Mouse (Mus musculus): Measurements from ENCODE around the gene Endog. TPM values are rescaled to one million over a fixed set of nuclear protein-coding genes. Genes with fewer than 3 reads are reported as not detected.
"Not testable (repeated sequence)": the region's sequence is repeated elsewhere in the genome, so short reads cannot be mapped to it uniquely, and the experiment has no call there.

Endog gene
- total RNA-seq, 1 experiment from 2014 or later = 8.1 TPM

DNA sequence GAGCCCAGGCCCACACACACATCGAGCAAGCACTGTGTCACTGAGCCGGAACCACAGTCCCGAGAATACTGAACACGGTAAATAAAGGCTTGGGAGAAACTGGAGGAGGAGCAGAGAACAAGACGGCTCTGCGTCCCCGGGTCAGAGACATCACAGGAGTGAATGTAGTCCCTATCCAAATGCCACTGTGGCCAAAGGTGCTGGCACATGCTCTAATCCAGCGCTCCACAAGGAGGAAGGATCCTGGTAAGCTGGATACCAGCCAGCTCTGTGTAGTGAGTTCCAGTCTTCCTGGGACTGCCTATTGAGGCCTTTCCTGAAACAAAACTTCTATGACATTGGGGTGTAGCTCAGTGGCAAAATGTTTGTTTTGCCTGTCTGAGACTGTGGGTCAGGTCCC, 18.7 kb upstream of the Endog start:
- no peak for ATAC-seq (replicated peaks in 1 of 2; ENCODE audit: insufficient read depth in 1 of 2, low FRiP score in 2 of 2, low TSS enrichment in 1 of 2, low read depth in 1 of 2, poor library complexity in 2 of 2, severe bottlenecking in 2 of 2)

DNA sequence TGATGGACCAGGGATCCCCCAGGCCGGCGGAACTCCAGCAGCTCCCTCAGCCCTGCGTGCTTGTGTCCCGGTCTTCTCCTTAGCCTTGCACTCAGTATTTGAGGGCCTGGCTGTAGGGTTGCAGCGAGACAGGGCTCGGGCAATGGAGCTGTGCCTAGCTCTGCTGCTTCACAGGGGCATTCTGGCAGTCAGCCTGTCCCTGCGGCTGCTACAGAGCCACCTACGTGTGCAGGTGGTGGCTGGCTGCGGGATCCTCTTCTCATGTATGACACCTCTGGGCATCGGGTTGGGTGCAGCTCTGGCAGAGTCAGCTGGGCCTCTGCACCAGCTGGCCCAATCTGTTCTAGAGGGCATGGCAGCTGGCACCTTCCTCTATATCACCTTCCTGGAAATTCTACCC, 11.4 kb upstream of the Endog start:
- ATAC-seq (replicated peaks in 1 of 2; ENCODE audit: insufficient read depth in 1 of 2, low FRiP score in 2 of 2, low TSS enrichment in 1 of 2, low read depth in 1 of 2, poor library complexity in 2 of 2, severe bottlenecking in 2 of 2) = not testable (repeated sequence)

DNA sequence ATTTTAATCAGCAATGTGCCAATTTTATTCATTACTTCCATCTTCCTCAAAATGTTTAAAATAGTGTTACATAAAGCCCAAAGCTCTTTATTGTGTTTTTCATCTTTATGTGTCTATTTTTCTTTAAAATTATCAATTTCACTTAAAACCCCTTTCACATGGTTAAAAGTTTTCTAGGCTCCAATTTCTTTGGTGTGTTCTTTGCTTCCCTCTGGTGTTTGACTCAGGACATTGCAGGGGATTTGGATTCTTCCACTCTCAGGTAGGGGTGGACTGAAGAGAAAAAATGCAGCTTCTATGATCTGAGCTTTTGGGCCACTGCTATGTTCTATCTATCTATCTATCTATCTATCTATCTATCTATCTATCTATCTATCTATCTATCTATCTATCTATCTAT, 9.5 kb upstream of the Endog start:
- peak; percentile 59 to 64; a peak in 3 of 4 replicates for ATAC-seq (replicated peaks in 1 of 2; ENCODE audit: insufficient read depth in 1 of 2, low FRiP score in 2 of 2, low TSS enrichment in 1 of 2, low read depth in 1 of 2, poor library complexity in 2 of 2, severe bottlenecking in 2 of 2)

DNA sequence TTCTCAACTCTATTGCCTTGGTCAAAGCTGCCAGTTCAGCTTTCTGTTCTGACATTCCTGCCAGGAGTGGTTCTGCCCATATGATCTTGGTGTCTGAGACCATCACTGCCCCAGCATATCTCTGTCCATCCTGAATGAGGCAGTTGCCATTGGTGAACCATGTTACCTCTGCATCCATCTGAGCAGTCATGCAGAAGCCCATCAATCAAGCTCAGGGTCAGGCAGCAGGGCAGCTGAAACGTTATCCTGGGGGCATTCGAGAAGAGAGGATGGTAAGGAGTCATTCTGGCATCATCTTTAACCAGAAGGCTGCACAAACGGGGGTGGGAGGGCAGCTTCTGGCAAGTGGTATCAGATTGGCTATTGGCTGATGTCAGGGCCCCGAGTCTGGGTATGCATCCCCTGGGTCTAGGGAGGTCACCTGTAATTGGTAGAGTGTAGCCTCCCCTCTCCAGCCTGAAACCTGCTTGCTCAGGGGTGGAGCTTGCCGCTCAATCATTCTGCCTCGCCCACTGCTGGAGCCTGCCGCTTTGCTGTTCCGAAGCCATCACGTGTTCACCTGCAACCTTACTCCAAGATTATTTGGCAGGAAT, 6.9 kb upstream of the Endog start:
- no peak for ATAC-seq (replicated peaks in 1 of 2; ENCODE audit: insufficient read depth in 1 of 2, low FRiP score in 2 of 2, low TSS enrichment in 1 of 2, low read depth in 1 of 2, poor library complexity in 2 of 2, severe bottlenecking in 2 of 2)

DNA sequence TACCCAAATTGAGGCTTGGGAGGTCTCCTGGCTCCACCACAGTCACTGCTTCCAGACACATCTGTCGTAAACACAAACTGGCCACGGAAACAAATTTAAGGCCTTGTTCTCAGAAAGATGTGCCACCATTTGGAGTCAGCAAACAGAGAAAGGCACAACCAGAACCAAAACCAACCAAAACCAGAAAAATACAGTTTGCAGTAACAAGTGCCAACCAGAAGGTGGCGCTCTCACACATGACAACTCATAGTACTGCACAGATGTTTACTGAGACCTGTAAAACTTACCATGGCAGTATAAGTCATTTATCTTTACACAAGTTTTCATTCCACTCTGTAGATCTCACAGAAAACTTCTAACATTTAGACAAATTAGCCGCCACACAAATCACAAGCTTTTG, 4.6 kb upstream of the Endog start:
- no peak for ATAC-seq (replicated peaks in 1 of 2; ENCODE audit: insufficient read depth in 1 of 2, low FRiP score in 2 of 2, low TSS enrichment in 1 of 2, low read depth in 1 of 2, poor library complexity in 2 of 2, severe bottlenecking in 2 of 2)

DNA sequence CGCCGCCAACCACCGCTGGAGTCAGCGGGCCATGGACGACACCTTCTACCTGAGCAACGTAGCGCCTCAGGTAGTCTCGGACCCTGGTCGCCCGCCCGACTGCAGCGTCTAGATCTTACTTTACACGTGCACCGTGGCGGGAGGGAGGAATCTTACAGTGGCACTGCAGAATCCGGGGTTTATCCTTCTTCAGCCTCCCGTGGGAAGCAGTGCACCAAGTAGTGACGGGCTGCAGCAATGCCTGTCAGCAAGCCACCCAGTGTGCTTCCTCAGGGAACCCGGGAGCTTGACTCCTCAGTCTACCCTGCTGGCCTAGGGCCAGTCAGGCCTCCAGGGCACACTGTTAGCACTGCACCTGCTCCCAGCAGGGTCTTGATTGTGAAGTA, 697 bp downstream of the Endog start:
- no peak for ATAC-seq (replicated peaks in 1 of 2; ENCODE audit: insufficient read depth in 1 of 2, low FRiP score in 2 of 2, low TSS enrichment in 1 of 2, low read depth in 1 of 2, poor library complexity in 2 of 2, severe bottlenecking in 2 of 2)

DNA sequence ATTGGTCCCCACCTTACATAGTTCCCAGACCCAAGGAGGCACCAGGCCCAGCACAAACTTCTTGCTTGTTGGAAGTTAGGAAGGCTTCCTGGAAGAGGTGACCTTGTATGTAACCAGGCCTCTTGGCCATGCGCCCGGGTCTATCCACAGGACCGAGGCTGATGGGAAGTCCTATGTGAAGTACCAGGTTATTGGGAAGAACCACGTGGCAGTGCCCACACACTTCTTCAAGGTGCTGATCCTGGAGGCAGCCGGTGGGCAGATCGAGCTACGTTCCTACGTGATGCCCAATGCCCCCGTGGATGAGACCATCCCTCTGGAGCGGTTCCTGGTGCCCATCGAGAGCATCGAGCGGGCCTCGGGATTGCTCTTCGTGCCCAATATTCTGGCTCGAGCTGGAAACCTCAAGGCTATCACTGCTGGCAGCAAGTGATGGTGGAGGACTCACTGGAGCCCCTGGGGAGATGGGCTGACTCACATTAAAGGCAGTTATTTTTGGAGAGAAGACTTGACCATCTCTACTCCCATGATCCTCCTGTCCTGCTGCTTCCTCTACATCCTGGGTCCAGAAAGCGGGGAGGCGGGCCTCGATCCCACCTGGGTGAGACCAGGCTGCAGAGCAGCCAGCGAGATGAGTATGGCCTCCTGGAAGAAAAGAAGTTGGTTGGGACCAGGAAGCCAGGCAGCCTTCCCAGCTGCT, 2.4 kb downstream of the Endog start:
- no peak for ATAC-seq (replicated peaks in 1 of 2; ENCODE audit: insufficient read depth in 1 of 2, low FRiP score in 2 of 2, low TSS enrichment in 1 of 2, low read depth in 1 of 2, poor library complexity in 2 of 2, severe bottlenecking in 2 of 2)

DNA sequence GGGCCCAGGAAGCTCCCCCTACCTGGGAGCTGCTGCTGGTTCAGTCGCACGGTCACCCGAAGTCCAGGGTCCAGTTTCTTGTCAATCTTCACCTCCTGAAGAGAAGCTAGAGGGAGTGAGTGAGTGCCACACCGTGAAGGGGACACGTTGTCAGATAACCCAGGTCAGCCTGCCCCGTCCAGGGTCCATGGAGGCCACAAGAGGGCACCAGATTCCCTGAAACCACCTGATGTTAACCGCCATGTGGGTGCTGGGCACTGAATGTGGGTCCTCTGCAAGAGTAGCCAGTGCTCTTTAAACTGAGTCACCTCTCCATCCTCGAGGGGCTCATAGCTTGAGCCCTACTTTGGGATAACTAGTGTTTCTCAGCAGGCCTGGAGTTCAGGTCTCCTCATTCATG, 4.6 kb downstream of the Endog start:
- ATAC-seq (replicated peaks in 1 of 2; ENCODE audit: insufficient read depth in 1 of 2, low FRiP score in 2 of 2, low TSS enrichment in 1 of 2, low read depth in 1 of 2, poor library complexity in 2 of 2, severe bottlenecking in 2 of 2) = no peak

DNA sequence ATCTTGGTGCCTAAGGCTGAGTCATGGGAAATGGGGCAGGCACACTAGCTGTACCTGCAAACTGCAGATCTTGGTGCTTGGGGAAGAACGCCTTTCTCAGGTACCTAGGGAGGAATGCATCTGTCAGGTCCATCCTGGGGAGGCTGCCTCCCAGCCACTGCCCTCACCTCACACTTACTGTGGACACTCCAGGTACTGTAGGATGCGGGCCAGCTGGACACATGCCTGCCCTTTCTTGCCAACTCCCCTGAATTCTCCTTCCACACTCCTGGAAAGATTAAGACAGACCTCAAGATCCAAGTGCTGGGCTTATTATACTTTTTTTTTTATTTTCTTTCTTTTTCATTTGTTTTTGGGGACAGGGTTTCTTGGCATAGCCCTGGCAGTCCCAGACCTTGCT, 5.3 kb downstream of the Endog start:
- no peak for ATAC-seq (replicated peaks in 1 of 2; ENCODE audit: insufficient read depth in 1 of 2, low FRiP score in 2 of 2, low TSS enrichment in 1 of 2, low read depth in 1 of 2, poor library complexity in 2 of 2, severe bottlenecking in 2 of 2)

DNA sequence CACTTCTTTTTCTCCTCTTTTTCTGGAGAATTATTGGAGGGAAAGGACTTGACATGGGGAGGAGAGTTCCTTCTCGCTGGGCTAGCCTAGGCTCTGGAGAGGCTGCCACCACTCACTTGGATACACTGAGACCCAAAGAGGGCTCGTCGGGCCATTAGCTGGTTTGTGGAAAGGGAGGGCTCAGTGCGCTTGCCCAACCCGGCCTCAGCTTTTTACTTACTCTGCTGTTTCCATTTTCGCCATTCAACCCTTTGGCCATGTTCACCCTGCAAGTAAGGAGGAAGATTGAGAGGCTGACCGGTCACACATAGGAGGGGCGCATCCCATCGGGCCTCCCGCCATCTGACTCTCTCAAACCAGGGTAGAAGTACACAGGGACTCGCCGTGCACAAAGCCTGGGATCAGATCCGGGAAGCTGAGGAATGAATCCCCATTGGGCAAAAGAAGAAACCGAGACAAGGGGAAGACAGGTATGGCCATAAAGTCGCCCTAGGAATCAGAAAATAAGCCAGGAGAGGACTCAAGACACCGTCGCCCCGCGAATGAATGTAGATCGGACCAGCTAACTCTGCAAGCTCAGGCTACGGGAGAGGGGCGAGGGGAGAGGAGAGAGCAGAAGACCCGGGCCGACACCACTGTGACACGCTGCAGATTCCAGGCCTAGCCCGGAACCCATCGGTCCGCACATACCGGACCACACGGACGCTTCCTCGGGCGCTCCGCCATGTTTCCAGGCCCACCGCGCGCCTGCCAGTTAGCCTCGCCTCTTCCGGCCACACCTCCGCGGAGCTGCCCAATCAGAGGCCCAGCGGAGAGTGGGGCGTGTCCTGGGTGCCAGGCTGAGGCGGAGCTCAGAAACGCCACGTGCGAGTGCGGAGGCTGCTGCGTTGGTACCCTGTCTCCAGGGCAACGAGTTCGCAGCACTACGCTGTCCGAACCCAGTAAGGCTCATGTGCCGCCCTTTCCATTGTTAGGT, 6.7 kb downstream of the Endog start, which contains the start of gene Spout1:
Gene Spout1 (minus strand): TSS at position 760 of the 976 bp plus-strand sequence.
- ATAC-seq (replicated peaks in 1 of 2; ENCODE audit: insufficient read depth in 1 of 2, low FRiP score in 2 of 2, low TSS enrichment in 1 of 2, low read depth in 1 of 2, poor library complexity in 2 of 2, severe bottlenecking in 2 of 2) = peak; percentile 98 to 99

DNA sequence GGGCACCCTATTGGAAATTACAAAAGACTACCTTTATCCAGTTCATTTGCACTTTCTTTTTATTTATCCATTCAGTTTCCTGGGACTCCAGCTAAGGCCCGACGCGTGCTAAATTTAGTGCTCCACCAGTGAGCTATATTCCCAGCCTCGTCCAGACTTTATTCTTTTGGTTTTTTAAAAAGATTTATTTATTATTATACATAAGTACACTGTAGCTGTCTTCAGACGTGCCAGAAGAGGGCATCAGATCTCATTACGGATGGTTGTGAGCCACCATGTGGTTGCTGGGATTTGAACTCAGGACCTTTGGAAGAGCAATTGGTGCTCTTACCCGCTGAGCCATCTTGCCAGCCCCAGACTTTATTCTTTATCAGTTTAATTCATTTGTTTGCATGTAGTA, 7.4 kb downstream of the Endog start:
- not testable (repeated sequence) for ATAC-seq (replicated peaks in 1 of 2; ENCODE audit: insufficient read depth in 1 of 2, low FRiP score in 2 of 2, low TSS enrichment in 1 of 2, low read depth in 1 of 2, poor library complexity in 2 of 2, severe bottlenecking in 2 of 2)

DNA sequence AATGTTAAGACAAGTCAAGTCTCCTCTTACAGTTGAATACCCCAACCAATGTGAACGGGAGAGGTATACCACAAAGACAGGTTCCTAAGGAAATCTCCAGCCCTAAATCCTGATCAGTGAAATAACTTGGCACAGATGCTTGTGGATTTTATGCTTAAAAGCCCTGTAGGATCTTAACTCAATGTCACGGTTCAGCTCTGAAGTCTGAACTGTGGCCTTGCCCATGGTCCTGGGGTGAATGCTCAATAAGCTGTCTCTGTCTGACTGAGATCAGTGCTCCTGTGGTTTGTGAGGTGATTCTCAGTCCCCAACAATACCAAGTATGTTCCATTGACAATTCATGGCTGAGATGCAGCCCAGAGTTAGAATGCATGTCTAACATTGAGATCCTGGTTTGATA, 11.1 kb downstream of the Endog start:
- no peak for ATAC-seq (replicated peaks in 1 of 2; ENCODE audit: insufficient read depth in 1 of 2, low FRiP score in 2 of 2, low TSS enrichment in 1 of 2, low read depth in 1 of 2, poor library complexity in 2 of 2, severe bottlenecking in 2 of 2)

DNA sequence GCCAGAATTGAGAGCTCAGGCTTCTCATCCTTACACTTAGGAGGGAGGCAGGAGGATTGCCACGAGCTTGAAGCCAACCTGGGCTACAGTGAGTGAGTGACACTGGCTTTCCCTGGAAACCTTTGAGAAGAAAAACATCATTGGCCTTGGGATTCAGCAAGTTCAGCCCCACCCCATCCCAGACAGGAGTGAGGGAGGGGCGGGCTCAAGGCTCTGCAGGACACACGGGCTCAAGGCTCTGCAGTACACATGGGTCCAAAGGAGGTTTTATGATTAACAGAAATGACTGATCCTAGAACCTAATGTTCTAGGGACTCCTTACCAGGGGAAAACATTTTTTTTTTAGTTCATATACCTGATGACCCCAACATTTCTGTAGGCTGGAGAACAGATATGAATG, 12.4 kb downstream of the Endog start:
- ATAC-seq (replicated peaks in 1 of 2; ENCODE audit: insufficient read depth in 1 of 2, low FRiP score in 2 of 2, low TSS enrichment in 1 of 2, low read depth in 1 of 2, poor library complexity in 2 of 2, severe bottlenecking in 2 of 2) = no peak

DNA sequence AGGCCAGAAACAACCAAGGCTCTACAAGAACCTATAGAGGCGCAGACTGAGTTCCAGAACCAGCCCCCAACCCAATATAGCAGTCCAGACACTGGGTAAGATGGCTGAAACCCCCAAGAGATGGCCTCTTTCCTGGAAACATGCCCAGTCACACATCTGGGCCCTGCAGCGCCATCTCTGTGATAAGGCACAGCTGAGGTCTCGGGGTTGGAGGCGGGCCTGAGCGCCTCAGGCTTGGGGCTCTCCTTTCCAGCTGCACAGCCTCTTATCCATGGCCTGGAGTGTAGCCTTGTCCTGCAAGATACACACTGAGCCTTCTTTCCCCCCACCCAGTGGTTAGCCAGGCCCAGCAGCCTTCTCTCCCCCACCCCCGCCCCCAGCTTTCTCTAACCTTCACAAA, 14.0 kb downstream of the Endog start:
- no peak for ATAC-seq (replicated peaks in 1 of 2; ENCODE audit: insufficient read depth in 1 of 2, low FRiP score in 2 of 2, low TSS enrichment in 1 of 2, low read depth in 1 of 2, poor library complexity in 2 of 2, severe bottlenecking in 2 of 2)

DNA sequence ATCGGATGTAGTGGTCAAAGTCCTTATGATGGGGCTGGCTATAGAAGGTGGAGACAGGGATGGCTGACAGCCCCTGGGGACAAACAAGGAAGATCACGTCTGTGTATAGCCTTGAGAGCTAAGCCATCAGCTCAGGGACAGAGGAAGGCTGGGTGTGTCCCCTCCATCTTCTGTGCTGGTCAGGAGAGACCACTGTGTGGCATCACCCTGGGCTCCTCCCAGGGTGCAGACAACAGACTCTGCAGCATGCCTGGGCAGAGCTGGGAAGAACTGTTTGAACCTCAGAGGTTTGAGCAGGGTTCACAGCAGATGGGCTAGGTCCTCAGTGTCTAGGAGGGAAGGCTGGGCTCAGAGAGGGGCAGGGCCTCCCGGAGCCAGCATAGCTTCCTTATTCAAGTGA, 14.4 kb downstream of the Endog start:
- no peak for ATAC-seq (replicated peaks in 1 of 2; ENCODE audit: insufficient read depth in 1 of 2, low FRiP score in 2 of 2, low TSS enrichment in 1 of 2, low read depth in 1 of 2, poor library complexity in 2 of 2, severe bottlenecking in 2 of 2)

DNA sequence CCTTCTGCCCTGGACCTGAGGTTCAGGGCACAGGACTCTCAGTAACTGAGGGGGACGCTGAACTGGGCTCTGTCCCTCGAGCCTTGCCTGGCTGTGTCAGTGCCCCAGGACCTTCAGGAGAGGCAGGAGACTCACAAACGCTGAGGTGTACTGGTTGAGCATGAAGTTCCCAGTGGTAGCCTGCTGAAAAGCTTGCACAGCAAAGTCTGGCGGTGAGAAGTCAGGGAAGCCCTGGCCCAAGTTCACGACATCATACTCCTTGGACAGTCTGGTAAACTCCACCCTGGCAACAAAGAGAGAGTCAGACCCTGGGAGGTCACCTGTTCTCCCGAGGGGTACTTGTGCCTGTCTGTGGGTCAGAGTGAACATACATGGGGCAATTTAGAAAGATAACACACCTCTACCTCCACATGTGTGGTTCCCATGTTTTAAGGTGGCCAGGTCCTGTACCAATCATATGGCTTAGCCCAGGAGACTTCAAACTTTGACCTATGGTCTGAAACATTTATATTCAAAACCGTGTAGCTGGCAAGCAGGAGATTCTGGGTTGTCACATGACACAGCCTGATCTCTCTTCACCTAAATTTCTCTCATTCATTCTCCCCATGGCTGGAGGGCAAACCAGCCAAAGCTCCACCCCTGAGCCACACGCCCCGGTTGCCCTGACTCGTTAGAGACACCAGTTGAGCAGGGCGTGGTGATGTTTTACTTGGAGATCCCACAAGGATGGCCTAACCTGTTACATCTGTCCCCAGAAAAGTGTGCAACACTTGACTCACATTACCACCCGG, 20.7 kb downstream of the Endog start:
- ATAC-seq (replicated peaks in 1 of 2; ENCODE audit: insufficient read depth in 1 of 2, low FRiP score in 2 of 2, low TSS enrichment in 1 of 2, low read depth in 1 of 2, poor library complexity in 2 of 2, severe bottlenecking in 2 of 2) = no peak; a peak in 1 of 4 replicates

DNA sequence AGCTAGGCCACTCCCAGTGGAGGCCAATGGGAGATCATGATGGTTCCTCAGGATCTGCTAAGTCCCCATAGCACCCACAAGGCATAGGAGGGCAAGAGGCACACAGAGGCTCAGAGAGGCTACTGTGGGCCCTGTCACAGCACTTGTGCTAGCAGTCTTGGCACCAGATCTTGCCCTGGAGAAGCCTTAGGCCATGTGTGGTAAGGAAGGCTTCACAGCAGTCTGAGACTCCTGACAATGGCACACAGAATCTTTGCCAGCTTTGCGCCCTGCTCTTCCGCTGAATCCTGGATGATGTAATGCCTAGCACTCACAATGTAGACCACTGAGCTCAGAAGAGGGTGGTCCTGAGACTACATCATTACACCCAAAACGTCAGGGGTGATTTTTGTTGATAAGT, 23.4 kb downstream of the Endog start:
- no peak for ATAC-seq (replicated peaks in 1 of 2; ENCODE audit: insufficient read depth in 1 of 2, low FRiP score in 2 of 2, low TSS enrichment in 1 of 2, low read depth in 1 of 2, poor library complexity in 2 of 2, severe bottlenecking in 2 of 2)
